In the genomic region with DNA sequence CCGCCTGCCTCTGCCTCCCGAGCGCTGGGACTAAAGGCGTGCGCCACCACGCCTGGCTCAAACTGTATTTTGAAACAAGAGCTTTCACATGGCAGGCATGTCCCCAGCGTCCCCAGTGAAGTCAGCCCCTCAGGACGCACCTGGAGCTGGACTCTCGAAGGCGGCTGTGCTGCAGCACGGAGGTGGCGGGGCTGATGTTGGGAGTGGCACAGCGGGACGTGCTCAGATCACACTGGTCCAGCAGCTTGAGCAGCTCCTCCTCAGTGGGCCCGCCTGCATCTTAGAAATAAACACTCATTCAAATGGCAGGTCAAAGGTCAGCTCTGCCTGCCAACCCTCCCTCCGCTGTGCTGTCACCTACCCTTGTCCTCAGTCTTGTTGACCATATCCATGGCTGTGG, we compare ENCODE assay signal across 21 mouse cellular contexts. TPM values are rescaled to one million over a fixed set of nuclear protein-coding genes. Genes with fewer than 3 reads are reported as not detected.
DNase-seq lines count a peak whose midpoint lies in the region; ATAC-seq and TF ChIP-seq lines count a peak whose summit lies in the region.
"Had no signal": no experiment of that assay in that cellular context is flagged by ENCODE, and none has a peak within 500 bp of the region (broad histone marks: within the 10 kb centered on the region; RNA-seq: fewer than 3 reads in every experiment).

No protein-coding gene starts in this region.

- H3K27ac ChIP-seq in forebrain, embryonic 11.5 days (ENCODE audit: low read depth, low read length) = no peak overlapping the region
- H3K27ac ChIP-seq in forebrain, embryonic 12.5 days = no peak overlapping the region
- no peak overlapping the region for H3K27ac ChIP-seq in lung, embryonic 15.5 days
- H3K27ac ChIP-seq in lung, postnatal 0 days (ENCODE audit: low read length) = no peak overlapping the region
- no peak overlapping the region for H3K27ac ChIP-seq in stomach, embryonic 15.5 days
- H3K27ac ChIP-seq: embryonic facial prominence, embryonic 13.5 days; forebrain, embryonic 10.5 days; hindbrain, embryonic 13.5 days; limb, embryonic 13.5 days; neural tube, embryonic 13.5 days had no signal

- ATAC-seq in forebrain, embryonic 11.5 days (replicated peaks; ENCODE audit: low FRiP score) = 0 out of 2 replicates have a peak, but pooled peaks have one; percentile 36
- ATAC-seq in forebrain, embryonic 12.5 days (ENCODE audit: low FRiP score) = no peak
- ATAC-seq in lung, embryonic 15.5 days (ENCODE audit: borderline replicate concordance, extremely low read depth, low FRiP score, low TSS enrichment) = 0 out of 2 replicates have a peak, but pooled peaks have one; percentile 27
- no peak for ATAC-seq in lung, postnatal 0 days
- ATAC-seq in stomach, embryonic 15.5 days (ENCODE audit: insufficient read depth, low FRiP score, low read depth) = peak; percentile 57; the same call in 1 of the 2 replicates
- ATAC-seq in frontal cortex, adult (ENCODE audit: low TSS enrichment) = no peak

- no peak overlapping the region for H3K4me2 ChIP-seq in forebrain, embryonic 11.5 days (ENCODE audit: low read depth, low read length, severe bottlenecking)
- no peak overlapping the region for H3K4me2 ChIP-seq in forebrain, embryonic 12.5 days
- no peak overlapping the region for H3K4me2 ChIP-seq in lung, embryonic 15.5 days
- no peak overlapping the region for H3K4me2 ChIP-seq in lung, postnatal 0 days (replicated peaks; ENCODE audit: low read depth, low read length)
- H3K4me2 ChIP-seq in stomach, embryonic 15.5 days = no peak overlapping the region
- H3K4me2 ChIP-seq: embryonic facial prominence, embryonic 13.5 days; hindbrain, embryonic 13.5 days; limb, embryonic 13.5 days; neural tube, embryonic 13.5 days had no signal

- no peaks in the 10 kb centered on the region for H3K9me3 ChIP-seq in forebrain, embryonic 11.5 days (ENCODE audit: control insufficient read depth, low read length)
- no peaks in the 10 kb centered on the region for H3K9me3 ChIP-seq in forebrain, embryonic 12.5 days
- H3K9me3 ChIP-seq in lung, embryonic 15.5 days = no peaks in the 10 kb centered on the region
- H3K9me3 ChIP-seq in lung, postnatal 0 days (ENCODE audit: low read length) = no peaks in the 10 kb centered on the region
- no peaks in the 10 kb centered on the region for H3K9me3 ChIP-seq in stomach, embryonic 15.5 days
- H3K9me3 ChIP-seq: embryonic facial prominence, embryonic 13.5 days; forebrain, embryonic 10.5 days; hindbrain, embryonic 13.5 days; limb, embryonic 13.5 days; neural tube, embryonic 13.5 days had no signal

- no peak for TF ChIP-seq CTCF in lung, postnatal 0 days (IDR thresholded peaks at IDR 0.05)

- no peak overlapping the region for H3K4me3 ChIP-seq in forebrain, embryonic 11.5 days (ENCODE audit: low read depth, low read length)
- H3K4me3 ChIP-seq in forebrain, embryonic 12.5 days (replicated peaks) = no peak overlapping the region
- no peak overlapping the region for H3K4me3 ChIP-seq in lung, embryonic 15.5 days
- no peak overlapping the region for H3K4me3 ChIP-seq in lung, postnatal 0 days (ENCODE audit: low read depth, low read length)
- no peak overlapping the region for H3K4me3 ChIP-seq in stomach, embryonic 15.5 days (replicated peaks)
- H3K4me3 ChIP-seq: embryonic facial prominence, embryonic 13.5 days; forebrain, embryonic 10.5 days; hindbrain, embryonic 13.5 days; limb, embryonic 13.5 days; neural tube, embryonic 13.5 days had no signal

- H3K36me3 ChIP-seq in forebrain, embryonic 11.5 days (ENCODE audit: control insufficient read depth, insufficient read depth, low read length) = peaks cover 6% of the 10 kb centered on the region; the same call in 1 of the 2 replicates
- H3K36me3 ChIP-seq in forebrain, embryonic 12.5 days (replicated peaks) = peaks cover 84% of the 10 kb centered on the region
- H3K36me3 ChIP-seq in lung, embryonic 15.5 days = peaks cover 72% of the 10 kb centered on the region
- H3K36me3 ChIP-seq in lung, postnatal 0 days (ENCODE audit: insufficient read depth, low read length) = peaks cover 33% of the 10 kb centered on the region; the same call in 1 of the 2 replicates
- peaks cover 32% of the 10 kb centered on the region for H3K36me3 ChIP-seq in stomach, embryonic 15.5 days

- no peaks in the 10 kb centered on the region for H3K4me1 ChIP-seq in forebrain, embryonic 11.5 days (replicated peaks; ENCODE audit: control insufficient read depth, insufficient read depth, low read length)
- no peaks in the 10 kb centered on the region for H3K4me1 ChIP-seq in forebrain, embryonic 12.5 days
- H3K4me1 ChIP-seq in lung, embryonic 15.5 days = no peaks in the 10 kb centered on the region
- no peaks in the 10 kb centered on the region for H3K4me1 ChIP-seq in lung, postnatal 0 days (ENCODE audit: insufficient read depth, low read depth, low read length)
- H3K4me1 ChIP-seq in stomach, embryonic 15.5 days = no peaks in the 10 kb centered on the region
- H3K4me1 ChIP-seq: embryonic facial prominence, embryonic 13.5 days; forebrain, embryonic 10.5 days; hindbrain, embryonic 13.5 days; limb, embryonic 13.5 days; neural tube, embryonic 13.5 days had no signal

- no peak overlapping the region for H3K9ac ChIP-seq in forebrain, embryonic 11.5 days (ENCODE audit: low read length)
- H3K9ac ChIP-seq in forebrain, embryonic 12.5 days = no peak overlapping the region
- H3K9ac ChIP-seq in lung, embryonic 15.5 days = no peak overlapping the region
- no peak overlapping the region for H3K9ac ChIP-seq in lung, postnatal 0 days (replicated peaks; ENCODE audit: low read depth)
- H3K9ac ChIP-seq in stomach, embryonic 15.5 days = no peak overlapping the region
- H3K9ac ChIP-seq: embryonic facial prominence, embryonic 13.5 days; hindbrain, embryonic 13.5 days; limb, embryonic 13.5 days; neural tube, embryonic 13.5 days had no signal

- no peak for TF ChIP-seq EP300 in lung, postnatal 0 days (IDR thresholded peaks at IDR 0.05)

- peak; percentile 51 for DNase-seq in forebrain, embryonic 11.5 days (ENCODE audit: low spot score)
- DNase-seq in lung, postnatal 0 days (ENCODE audit: low spot score) = no peak
- peak; percentile 80 for DNase-seq in liver
- no peak for DNase-seq in frontal cortex, postnatal 14 days (ENCODE audit: low spot score in 2 of 2)
- DNase-seq: adrenal gland, postnatal 10 days; cerebellum, adult 18-20 months; kidney, adult 11 months; kidney, postnatal 14 days; lung, postnatal 14 days; spleen, adult 18-20 months; thymus, postnatal 25 days had no signal

- 93% methylated on average over 16 of the region's 16 CpGs for WGBS in forebrain, embryonic 11.5 days
- whole genome bisulfite sequencing in forebrain, embryonic 12.5 days = 92% methylated on average over 16 of the region's 16 CpGs
- WGBS in lung, embryonic 15.5 days = 90% methylated on average over 16 of the region's 16 CpGs
- 83% methylated on average over 16 of the region's 16 CpGs for WGBS in lung, postnatal 0 days
- WGBS in stomach, embryonic 15.5 days = 87% methylated on average over 16 of the region's 16 CpGs

- no peaks in the 10 kb centered on the region for H3K27me3 ChIP-seq in forebrain, embryonic 11.5 days (ENCODE audit: control insufficient read depth, insufficient read depth, low read length)
- no peaks in the 10 kb centered on the region for H3K27me3 ChIP-seq in forebrain, embryonic 12.5 days
- H3K27me3 ChIP-seq in lung, embryonic 15.5 days = no peaks in the 10 kb centered on the region
- no peaks in the 10 kb centered on the region for H3K27me3 ChIP-seq in lung, postnatal 0 days (replicated peaks; ENCODE audit: insufficient read depth, low read length)
- no peaks in the 10 kb centered on the region for H3K27me3 ChIP-seq in stomach, embryonic 15.5 days (replicated peaks)
- H3K27me3 ChIP-seq: CH12.LX; embryonic facial prominence, embryonic 13.5 days; hindbrain, embryonic 13.5 days; limb, embryonic 13.5 days; neural tube, embryonic 13.5 days had no signal

RNA-seq across cellular contexts. Expression of a gene that starts 33.7 kb away (rescaled TPM):
- 36.4 and 44.6 TPM in 2 replicates for polyA plus RNA-seq in forebrain, embryonic 11.5 days (2014; fragmentation: Nextera tagmentation; extraction: Ambion mirVana)
- polyA plus RNA-seq in forebrain, embryonic 12.5 days (2016; fragmentation: Nextera tagmentation; extraction: Ambion mirVana) = 37.9 and 39.4 TPM in 2 replicates
- 33.2 and 33.9 TPM in 2 replicates for polyA plus RNA-seq in lung, embryonic 15.5 days (2015; fragmentation: Nextera tagmentation; extraction: Ambion mirVana)
- 19.3 and 22.5 TPM in 2 replicates for polyA plus RNA-seq in lung, postnatal 0 days (2015; fragmentation: Nextera tagmentation; extraction: Ambion mirVana)
- 27.8 and 29.1 TPM in 2 replicates for polyA plus RNA-seq in stomach, embryonic 15.5 days (2015; fragmentation: Nextera tagmentation; extraction: Ambion mirVana)

Comparison
In these comparisons a context has a peak if more than half of its experiments do, and no peak if none do; other contexts are left out.
1. ATAC-seq: peak in forebrain, embryonic 11.5 days (single experiment), lung, embryonic 15.5 days (single experiment) and stomach, embryonic 15.5 days (single experiment); none in forebrain, embryonic 12.5 days (single experiment), lung, postnatal 0 days (single experiment) and frontal cortex, adult (single experiment).
2. DNase-seq: peak in forebrain, embryonic 11.5 days (single experiment) and liver (single experiment); none in lung, postnatal 0 days (single experiment) and frontal cortex, postnatal 14 days (0 of 2).